Mouse (Mus musculus): ENCODE results near the gene Elmo1. TPM values are rescaled to one million over a fixed set of nuclear protein-coding genes. Genes with fewer than 3 reads are reported as not detected.
A peak's percentile ranks its signal among the peaks of the same experiment; 100 is the strongest.

Elmo1 gene
- 10 to 100 TPM; 17.9 to 24.9 TPM for total RNA-seq (2021)
- long read RNA-seq, experiment 1, full-length matches to known transcripts = 1 of 5 reads
- long read RNA-seq, experiment 1, partial matches to known transcripts = 2 of 5 reads
- long read RNA-seq, experiment 1, other reads (novel, unspliced or antisense) = 2 of 5 reads
- long read RNA-seq, experiment 2, full-length matches to known transcripts = 4 of 7 reads
- long read RNA-seq, experiment 2, partial matches to known transcripts = 3 of 7 reads
- long read RNA-seq, experiment 2, other reads (novel, unspliced or antisense) = 0 of 7 reads

GRCm38 (mm10) chr13:20090133-20090710 is at the start of gene Elmo1:
TSS of gene Elmo1 (plus strand) at chr13:20090596.
- DNase-seq = peak; percentile 85

GRCm38 (mm10) chr13:20041169-20041830 is 49.1 kb upstream of the Elmo1 start:
- DNase-seq = no peak

- DNase-seq = no peak
These were observed 47.5 kb upstream of the Elmo1 start for GRCm38 (mm10) chr13:20042856-20043255.

- DNase-seq = no peak
These were observed 45.0 kb upstream of the Elmo1 start for GRCm38 (mm10) chr13:20045350-20045749.

GRCm38 (mm10) chr13:20045836-20046235 is 44.6 kb upstream of the Elmo1 start:
- DNase-seq = no peak

GRCm38 (mm10) chr13:20046406-20046805 is 44.0 kb upstream of the Elmo1 start:
- DNase-seq = no peak

- DNase-seq = no peak
These were observed 42.2 kb upstream of the Elmo1 start for GRCm38 (mm10) chr13:20047926-20048836.

GRCm38 (mm10) chr13:20048837-20049160 is 41.6 kb upstream of the Elmo1 start:
- no peak for DNase-seq

- DNase-seq = no peak
These were observed 40.7 kb upstream of the Elmo1 start for GRCm38 (mm10) chr13:20049654-20050053.

GRCm38 (mm10) chr13:20050149-20050548 is 40.2 kb upstream of the Elmo1 start:
- DNase-seq = no peak

- DNase-seq = peak; percentile 14
These were observed 32.5 kb upstream of the Elmo1 start for GRCm38 (mm10) chr13:20057926-20058325.

- no peak for DNase-seq
These were observed 29.4 kb upstream of the Elmo1 start for GRCm38 (mm10) chr13:20061031-20061430.

GRCm38 (mm10) chr13:20063331-20063730 is 27.1 kb upstream of the Elmo1 start:
- no peak for DNase-seq

- DNase-seq = no peak
These were observed 18.4 kb upstream of the Elmo1 start for GRCm38 (mm10) chr13:20072043-20072442.

- DNase-seq = no peak
These were observed 17.4 kb upstream of the Elmo1 start for GRCm38 (mm10) chr13:20072994-20073393.

GRCm38 (mm10) chr13:20076521-20076920 is 13.9 kb upstream of the Elmo1 start:
- DNase-seq = no peak

GRCm38 (mm10) chr13:20077237-20077636 is 13.2 kb upstream of the Elmo1 start:
- DNase-seq = no peak

- DNase-seq = peak; percentile 67
These were observed 561 bp downstream of the Elmo1 start for GRCm38 (mm10) chr13:20090711-20091603.

GRCm38 (mm10) chr13:20091604-20091926 is 1.2 kb downstream of the Elmo1 start:
- DNase-seq = no peak

- DNase-seq = no peak
These were observed 1.9 kb downstream of the Elmo1 start for GRCm38 (mm10) chr13:20092301-20092700.

GRCm38 (mm10) chr13:20093307-20094045 is 3.1 kb downstream of the Elmo1 start:
- no peak for DNase-seq

Measured in adrenal gland, postnatal 10 days (tissue).